Mouse (Mus musculus) cortical plate, adult 2 months (tissue): ENCODE measurements at regions not wholly inside any gene's neighbourhood (a gene's known extent, or its start where the extent isn't known, plus 50 kb on each side); places are given as distances from the start of the nearest gene placed in this dataset.

ENCODE experiments used
- CTCF ChIP-seq: fragments of 200-500 bp; IDR thresholded peaks from 2 replicates; pipeline ENCODE4 v1.5.1; 2011; ENCODE audit warnings: mild to moderate bottlenecking, control low read depth, low read length; ENCODE audit not compliant: insufficient read depth; ENCODE audit errors: extremely low read depth
- POLR2A ChIP-seq: fragments of 200-500 bp; IDR thresholded peaks from 2 replicates; pipeline ENCODE4 v1.6.1; 2011; ENCODE audit warnings: mild to moderate bottlenecking, low read length, control low read depth; ENCODE audit not compliant: insufficient read depth; ENCODE audit errors: extremely low read depth

GRCm38 (mm10) chr15:68655046-68655445 is 2154.3 kb upstream of the Lrrc6 start:
- TF ChIP-seq POLR2A = no peak
- no peak for TF ChIP-seq CTCF
